Mouse (Mus musculus) G1E (cell line): ENCODE measurements around the gene 1700067K01Rik. TPM values are rescaled to one million over a fixed set of nuclear protein-coding genes. Genes with fewer than 3 reads are reported as not detected.
A peak's percentile ranks its signal among the peaks of the same experiment; 100 is the strongest.

ENCODE experiments used
- ATAC-seq: 2 replicates; pipeline ENCODE4 v1.8.0; 2016; ENCODE audit warnings: mild to moderate bottlenecking; ENCODE audit not compliant: insufficient number of reproducible peaks, poor library complexity, low FRiP score, severe bottlenecking; ENCODE audit errors: extremely low read depth
- DNase-seq: peaks from one replicate; pipeline ENCODE4 v3.0.0; 2012; ENCODE audit warnings: low spot score
- H3K27me3 ChIP-seq: 2 replicates; pipeline ENCODE4 v1.6.1; 2012; ENCODE audit warnings: mild to moderate bottlenecking, low read length, inconsistent platforms; ENCODE audit not compliant: insufficient read depth
- H3K36me3 ChIP-seq: replicated peaks from 2 replicates; pipeline ENCODE3; 2012; ENCODE audit warnings: mild to moderate bottlenecking, inconsistent platforms
- H3K4me1 ChIP-seq: 2 replicates; pipeline ENCODE4 v1.6.1; 2012; ENCODE audit warnings: low read depth, low read length, inconsistent platforms, mixed read lengths; ENCODE audit not compliant: insufficient read depth
- H3K4me3 ChIP-seq: 2 replicates; pipeline ENCODE4 v1.5.1; 2012; ENCODE audit warnings: low read depth, mild to moderate bottlenecking, inconsistent platforms, low read length, moderate library complexity, mixed read lengths
- H3K9me3 ChIP-seq: replicated peaks from 2 replicates; pipeline ENCODE4 v1.6.1; 2012; ENCODE audit warnings: inconsistent platforms
- CTCF ChIP-seq: IDR thresholded peaks from 2 replicates; pipeline ENCODE4 v1.5.1; 2012; ENCODE audit warnings: low read depth, low read length, inconsistent platforms, mixed read lengths
- GATA1 ChIP-seq: IDR thresholded peaks from 2 replicates; pipeline ENCODE4 v1.6.1; 2012; ENCODE audit warnings: borderline replicate concordance, low read length, inconsistent platforms, mixed read lengths
- GATA2 ChIP-seq: IDR thresholded peaks from 2 replicates; pipeline ENCODE4 v1.6.1; 2012; ENCODE audit warnings: low read depth, low read length, inconsistent platforms, borderline replicate concordance
- POLR2AphosphoS5 ChIP-seq: IDR thresholded peaks from 2 replicates; pipeline ENCODE4 v1.6.1; 2012; ENCODE audit warnings: low read depth, low read length, inconsistent platforms; ENCODE audit not compliant: insufficient replicate concordance
- TAL1 ChIP-seq: conservative IDR thresholded peaks from 2 replicates; pipeline ENCODE4 v1.6.1; 2012; ENCODE audit warnings: low read depth, low read length, inconsistent platforms, mixed read lengths
- polyA plus RNA-seq: library from polyadenylated mRNA; stranded (reverse); fragments of >175 nt; gene quantifications from 2 replicates; pipeline ENCODE4 v1.2.3, GENCODE M21; 2012
- total RNA-seq, 2 experiments: library from RNA; stranded (forward) in 1 of 2; stranded (reverse) in 1 of 2; fragments of 200-1000 nt in 1 of 2; fragments of >200 nt in 1 of 2; fragmentation: Nextera tagmentation in 1 of 2; gene quantifications; 2 replicates each; pipeline ENCODE4 v1.2.3; 2014 to 2017

The 1700067K01Rik gene
- total and polyA plus RNA-seq, 3 experiments: 0.82 to 0.92 TPM; not detected in 1

GRCm38 (mm10) chr8:83973161-83974031, 27.9 kb upstream of the 1700067K01Rik start:
- H3K36me3 ChIP-seq: peaks cover 71% of the 10 kb centered on the region
- H3K4me1 ChIP-seq: peaks cover 51% of the 10 kb centered on the region
- no peaks in the 10 kb centered on the region for H3K27me3 ChIP-seq
- no peak for DNase-seq
- no peak for ATAC-seq
- TF ChIP-seq GATA2 (no peak), TAL1 (no peak), POLR2AphosphoS5 (no peak), GATA1 (no peak), CTCF (no peak)
- peak overlapping the region; percentile 98 for H3K4me3 ChIP-seq
- no peaks in the 10 kb centered on the region for H3K9me3 ChIP-seq

GRCm38 (mm10) chr8:83974521-83974920, 26.8 kb upstream of the 1700067K01Rik start:
- ATAC-seq (no peak), DNase-seq (no peak)
- Histone ChIP-seq H3K36me3 (peaks cover 70% of the 10 kb centered on the region), H3K4me1 (peaks cover 53% of the 10 kb centered on the region), H3K27me3 (no peaks in the 10 kb centered on the region), H3K9me3 (no peaks in the 10 kb centered on the region), H3K4me3 (no peak overlapping the region)
- TF ChIP-seq GATA2 (no peak), TAL1 (no peak)

GRCm38 (mm10) chr8:83976101-83976630, 25.1 kb upstream of the 1700067K01Rik start:
- no peaks in the 10 kb centered on the region for H3K9me3 ChIP-seq
- DNase-seq (no peak), ATAC-seq (no peak)
- peaks cover 74% of the 10 kb centered on the region for H3K36me3 ChIP-seq
- TF ChIP-seq TAL1: no peak
- no peak; the same call in 1 of the 2 replicates for TF ChIP-seq CTCF
- no peak for TF ChIP-seq GATA1
- TF ChIP-seq POLR2AphosphoS5: no peak
- no peak for TF ChIP-seq GATA2
- no peaks in the 10 kb centered on the region for H3K27me3 ChIP-seq
- H3K4me1 ChIP-seq: peaks cover 49% of the 10 kb centered on the region
- no peak overlapping the region for H3K4me3 ChIP-seq

- Histone ChIP-seq H3K36me3 (peaks cover 74% of the 10 kb centered on the region), H3K4me1 (peaks cover 42% of the 10 kb centered on the region), H3K27me3 (no peaks in the 10 kb centered on the region), H3K4me3 (no peak overlapping the region), H3K9me3 (no peaks in the 10 kb centered on the region)
- TF ChIP-seq CTCF (no peak), GATA1 (no peak), TAL1 (no peak), GATA2 (no peak), POLR2AphosphoS5 (no peak)
- ATAC-seq: no peak
- no peak for DNase-seq
Observed at GRCm38 (mm10) chr8:83976779-83977350, 24.4 kb upstream of the 1700067K01Rik start.

GRCm38 (mm10) chr8:83977646-83978045, 23.7 kb upstream of the 1700067K01Rik start:
- Histone ChIP-seq H3K9me3 (no peaks in the 10 kb centered on the region), H3K4me3 (no peak overlapping the region), H3K27me3 (no peaks in the 10 kb centered on the region), H3K4me1 (peaks cover 37% of the 10 kb centered on the region), H3K36me3 (peaks cover 78% of the 10 kb centered on the region)
- ATAC-seq: no peak
- no peak for DNase-seq
- no peak for TF ChIP-seq POLR2AphosphoS5

- Histone ChIP-seq H3K4me3 (no peak overlapping the region), H3K4me1 (peaks cover 35% of the 10 kb centered on the region), H3K36me3 (peaks cover 79% of the 10 kb centered on the region), H3K27me3 (no peaks in the 10 kb centered on the region), H3K9me3 (no peaks in the 10 kb centered on the region)
- DNase-seq (no peak), ATAC-seq (no peak)
- TF ChIP-seq GATA2: no peak
- TF ChIP-seq GATA1: no peak
- no peak for TF ChIP-seq POLR2AphosphoS5
- TF ChIP-seq CTCF: no peak
- no peak for TF ChIP-seq TAL1
Observed at GRCm38 (mm10) chr8:83978200-83978599, 23.1 kb upstream of the 1700067K01Rik start.
